Mouse (Mus musculus) heart, postnatal 4 days (tissue): ENCODE measurements around the gene 4933427D14Rik. TPM values are rescaled to one million over a fixed set of nuclear protein-coding genes. Genes with fewer than 3 reads are reported as not detected.
"Not testable (repeated sequence)": the region's sequence is repeated elsewhere in the genome, so short reads cannot be mapped to it uniquely, and the experiment has no call there.

Experiments used
- DNase-seq: peaks from one replicate; pipeline ENCODE4 v3.0.0; 2021
- total RNA-seq, 2 experiments: library from RNA; stranded (reverse); gene quantifications; 2 replicates each; pipeline ENCODE4 v1.2.3; 2021

Gene 4933427D14Rik
- total RNA-seq, 2 experiments from 2014 or later = 6.0 to 7.4 TPM

- no peak for DNase-seq
Observed at GRCm38 (mm10) chr11:72203440-72203839, 3.8 kb downstream of the 4933427D14Rik start.

GRCm38 (mm10) chr11:72196506-72196905 is 10.8 kb downstream of the 4933427D14Rik start:
- DNase-seq = no peak

- DNase-seq = no peak
Observed at GRCm38 (mm10) chr11:72194259-72194658, 13.0 kb downstream of the 4933427D14Rik start.

GRCm38 (mm10) chr11:72190857-72191256 is 16.4 kb downstream of the 4933427D14Rik start:
- DNase-seq = no peak

- DNase-seq = no peak
Observed at GRCm38 (mm10) chr11:72184252-72184651, 23.0 kb downstream of the 4933427D14Rik start.

- no peak for DNase-seq
Observed at GRCm38 (mm10) chr11:72181136-72181535, 26.1 kb downstream of the 4933427D14Rik start.

GRCm38 (mm10) chr11:72180556-72180955 is 26.7 kb downstream of the 4933427D14Rik start:
- DNase-seq = no peak

- no peak for DNase-seq
Observed at GRCm38 (mm10) chr11:72176553-72176952, 30.7 kb downstream of the 4933427D14Rik start.

- DNase-seq = no peak
Observed at GRCm38 (mm10) chr11:72175966-72176365, 31.3 kb downstream of the 4933427D14Rik start.

- no peak for DNase-seq
Observed at GRCm38 (mm10) chr11:72174721-72175120, 32.5 kb downstream of the 4933427D14Rik start.

- no peak for DNase-seq
Observed at GRCm38 (mm10) chr11:72173506-72173905, 33.8 kb downstream of the 4933427D14Rik start.

- not testable (repeated sequence) for DNase-seq
Observed at GRCm38 (mm10) chr11:72171906-72172305, 35.4 kb downstream of the 4933427D14Rik start.

- DNase-seq = no peak
Observed at GRCm38 (mm10) chr11:72169871-72170270, 37.4 kb downstream of the 4933427D14Rik start.

- no peak for DNase-seq
Observed at GRCm38 (mm10) chr11:72163198-72163597, 44.1 kb downstream of the 4933427D14Rik start.

GRCm38 (mm10) chr11:72156624-72157023 is 50.6 kb downstream of the 4933427D14Rik start:
- no peak for DNase-seq

- DNase-seq = no peak
Observed at GRCm38 (mm10) chr11:72155981-72156428, 51.3 kb downstream of the 4933427D14Rik start.

GRCm38 (mm10) chr11:72155186-72155980 is 51.9 kb downstream of the 4933427D14Rik start:
- DNase-seq = no peak

GRCm38 (mm10) chr11:72153122-72153862 is 54.0 kb downstream of the 4933427D14Rik start:
- DNase-seq = no peak

GRCm38 (mm10) chr11:72151120-72151519 is 56.1 kb downstream of the 4933427D14Rik start:
- DNase-seq = no peak

- no peak for DNase-seq
Observed at GRCm38 (mm10) chr11:72147910-72148309, 59.3 kb downstream of the 4933427D14Rik start.

- DNase-seq = no peak
Observed at GRCm38 (mm10) chr11:72145877-72146248, 61.4 kb downstream of the 4933427D14Rik start.

GRCm38 (mm10) chr11:72145182-72145876 is 61.9 kb downstream of the 4933427D14Rik start:
- DNase-seq = peak; percentile 53

- DNase-seq = no peak
Observed at GRCm38 (mm10) chr11:72142889-72143288, 64.4 kb downstream of the 4933427D14Rik start.
